Mouse (Mus musculus): ENCODE results near the gene Sgk1. TPM values are rescaled to one million over a fixed set of nuclear protein-coding genes. Genes with fewer than 3 reads are reported as not detected.

Gene Sgk1
- polyA plus RNA-seq, 1 experiment from 2014 or later: 22.2 TPM

DNA sequence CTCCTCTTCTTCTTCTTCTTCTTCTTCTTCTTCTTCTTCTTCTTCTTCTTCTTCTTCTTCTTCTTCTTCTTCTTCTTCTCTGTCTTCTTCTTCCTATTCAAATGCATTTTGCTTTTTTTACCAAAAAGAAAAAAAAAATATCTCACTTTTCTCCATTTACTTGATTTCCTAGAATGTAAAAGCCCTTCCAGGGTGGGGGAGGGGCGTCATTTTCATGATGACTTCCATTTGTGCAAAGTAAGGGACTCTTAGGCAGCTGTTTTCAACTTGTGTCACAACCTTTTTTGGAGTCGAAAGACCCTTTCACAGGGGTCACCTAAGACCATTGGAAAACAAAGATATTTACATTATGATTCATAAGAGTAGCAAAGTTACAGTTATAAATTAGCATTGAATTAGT is 22.2 kb downstream of the Sgk1 start:
- Histone ChIP-seq H3K9ac (replicated peaks; ENCODE audit: low read depth, low read length) (no peak overlapping the region), H3K4me3 (ENCODE audit: low read depth, low read length) (no peak overlapping the region), H3K36me3 (ENCODE audit: control insufficient read depth, insufficient read depth, low read length) (no peaks in the 10 kb centered on the region), H3K4me2 (replicated peaks; ENCODE audit: low read depth, low read length) (no peak overlapping the region), H3K4me1 (ENCODE audit: control insufficient read depth, insufficient read depth, low read length) (no peaks in the 10 kb centered on the region), H3K27ac (ENCODE audit: low read length) (no peak overlapping the region), H3K27me3 (ENCODE audit: control insufficient read depth, insufficient read depth, low read length) (no peaks in the 10 kb centered on the region), H3K9me3 (ENCODE audit: control insufficient read depth, low read depth, low read length) (no peaks in the 10 kb centered on the region)
- WGBS: 65% methylated on average over 2 of the region's 2 CpGs
- no peak for ATAC-seq (ENCODE audit: insufficient number of reproducible peaks, insufficient read depth, low FRiP score, low read depth)

DNA sequence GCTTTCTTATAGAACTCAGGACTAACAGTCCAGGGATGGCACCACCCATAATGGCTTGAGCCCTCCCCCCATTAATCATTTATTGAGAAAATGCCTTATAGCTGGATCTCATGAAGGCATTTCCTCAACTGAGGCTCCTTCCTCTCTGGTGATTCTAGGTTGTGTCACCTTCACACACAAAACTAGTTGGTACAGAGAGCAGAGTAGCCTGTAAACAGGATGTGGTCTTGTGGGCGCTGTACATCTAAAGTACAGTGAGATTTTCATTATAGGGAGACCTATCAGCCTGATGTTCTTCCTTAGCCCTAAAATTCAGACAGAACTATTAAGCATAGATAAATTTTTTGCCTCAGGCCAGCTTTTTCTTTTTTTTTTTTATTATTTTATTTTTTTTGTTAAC is 23.6 kb downstream of the Sgk1 start:
- Histone ChIP-seq H3K9me3 (ENCODE audit: control insufficient read depth, low read depth, low read length) (no peaks in the 10 kb centered on the region), H3K4me2 (replicated peaks; ENCODE audit: low read depth, low read length) (no peak overlapping the region), H3K27me3 (ENCODE audit: control insufficient read depth, insufficient read depth, low read length) (no peaks in the 10 kb centered on the region), H3K9ac (replicated peaks; ENCODE audit: low read depth, low read length) (no peak overlapping the region), H3K27ac (ENCODE audit: low read length) (no peak overlapping the region), H3K4me1 (ENCODE audit: control insufficient read depth, insufficient read depth, low read length) (no peaks in the 10 kb centered on the region), H3K36me3 (ENCODE audit: control insufficient read depth, insufficient read depth, low read length) (no peaks in the 10 kb centered on the region), H3K4me3 (ENCODE audit: low read depth, low read length) (no peak overlapping the region)
- ATAC-seq (ENCODE audit: insufficient number of reproducible peaks, insufficient read depth, low FRiP score, low read depth): no peak
- 90% methylated on average over 1 of the region's 1 CpGs for WGBS

DNA sequence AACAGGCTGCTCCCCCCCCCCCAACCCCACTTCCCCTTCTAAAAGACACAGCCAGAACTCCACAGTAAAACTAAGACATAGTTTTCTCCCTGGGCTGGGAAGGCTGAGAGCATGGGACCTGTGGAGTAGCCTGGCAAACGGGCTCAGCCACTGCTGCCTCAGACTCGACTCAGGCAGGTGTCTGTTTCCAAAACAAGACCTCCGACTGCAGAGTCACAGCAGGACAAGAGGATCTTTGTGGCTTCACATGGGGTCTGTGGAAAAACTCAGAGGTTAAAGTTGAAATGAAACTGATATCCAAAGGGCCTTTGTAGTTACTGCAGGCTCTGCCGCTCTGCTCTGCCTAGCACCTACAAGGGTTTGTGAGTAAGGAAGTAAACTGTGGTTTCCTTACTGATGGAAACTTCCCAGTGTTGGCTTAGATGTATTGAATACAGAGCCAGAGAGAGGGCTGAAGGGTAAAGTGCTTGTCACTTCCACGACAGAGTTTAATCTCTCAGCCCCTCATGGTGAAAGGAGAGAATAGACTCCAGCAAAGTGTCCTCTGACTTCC is 25.0 kb downstream of the Sgk1 start:
- H3K27me3 ChIP-seq (ENCODE audit: control insufficient read depth, insufficient read depth, low read length): no peaks in the 10 kb centered on the region
- H3K4me1 ChIP-seq (ENCODE audit: control insufficient read depth, insufficient read depth, low read length): no peaks in the 10 kb centered on the region
- H3K36me3 ChIP-seq (ENCODE audit: control insufficient read depth, insufficient read depth, low read length): no peaks in the 10 kb centered on the region
- no peak overlapping the region for H3K4me2 ChIP-seq (replicated peaks; ENCODE audit: low read depth, low read length)
- H3K4me3 ChIP-seq (ENCODE audit: low read depth, low read length): no peak overlapping the region
- H3K9ac ChIP-seq (replicated peaks; ENCODE audit: low read depth, low read length): no peak overlapping the region
- WGBS: 34% methylated on average over 5 of the region's 5 CpGs
- no peak overlapping the region for H3K27ac ChIP-seq (ENCODE audit: low read length)
- H3K9me3 ChIP-seq (ENCODE audit: control insufficient read depth, low read depth, low read length): no peaks in the 10 kb centered on the region
- ATAC-seq (ENCODE audit: insufficient number of reproducible peaks, insufficient read depth, low FRiP score, low read depth): no peak

DNA sequence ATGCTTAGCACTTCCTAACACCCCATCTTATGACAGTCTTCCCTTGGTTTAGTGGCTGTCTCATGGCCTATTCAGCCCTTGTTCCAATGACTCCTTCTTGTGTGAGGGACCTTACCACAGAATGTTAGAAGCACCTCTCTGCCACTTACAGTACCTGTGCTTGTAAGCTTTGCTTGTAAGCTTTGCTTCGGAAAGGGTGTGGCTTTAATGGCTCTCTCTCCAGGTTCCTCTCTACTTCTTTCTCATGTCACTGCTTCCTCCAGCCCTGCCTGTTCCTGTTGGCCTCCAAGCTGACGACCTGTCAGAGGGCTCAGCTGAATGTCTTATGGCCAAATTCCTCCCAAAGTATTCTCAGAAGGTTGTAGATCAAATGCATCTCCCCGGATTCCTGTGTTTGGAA is 25.8 kb downstream of the Sgk1 start:
- Histone ChIP-seq H3K4me3 (ENCODE audit: low read depth, low read length) (no peak overlapping the region), H3K27me3 (ENCODE audit: control insufficient read depth, insufficient read depth, low read length) (no peaks in the 10 kb centered on the region), H3K27ac (ENCODE audit: low read length) (no peak overlapping the region), H3K9ac (replicated peaks; ENCODE audit: low read depth, low read length) (no peak overlapping the region), H3K4me1 (ENCODE audit: control insufficient read depth, insufficient read depth, low read length) (no peaks in the 10 kb centered on the region), H3K9me3 (ENCODE audit: control insufficient read depth, low read depth, low read length) (no peaks in the 10 kb centered on the region), H3K4me2 (replicated peaks; ENCODE audit: low read depth, low read length) (no peak overlapping the region), H3K36me3 (ENCODE audit: control insufficient read depth, insufficient read depth, low read length) (no peaks in the 10 kb centered on the region)
- 44% methylated on average over 3 of the region's 3 CpGs for WGBS
- ATAC-seq (ENCODE audit: insufficient number of reproducible peaks, insufficient read depth, low FRiP score, low read depth): no peak

DNA sequence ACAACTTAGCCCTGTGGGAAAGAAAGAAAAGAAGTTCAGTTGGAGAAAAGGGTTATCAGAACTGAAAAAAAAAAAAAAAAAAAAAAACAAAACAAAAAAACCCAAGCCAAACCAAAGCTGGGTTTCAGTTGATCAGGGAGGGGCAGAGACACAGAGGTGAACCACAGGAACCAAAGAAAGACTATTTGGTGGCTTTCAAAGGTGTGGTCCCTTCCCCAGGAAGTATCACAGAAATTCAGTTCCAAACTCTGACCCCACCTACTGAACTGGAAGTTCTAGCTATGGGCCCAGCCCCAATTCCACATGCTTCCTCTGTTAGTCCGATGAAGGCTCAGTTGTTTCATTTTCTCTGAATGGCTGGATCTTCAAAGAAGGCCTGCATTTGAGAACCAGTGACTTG is 26.7 kb downstream of the Sgk1 start:
- WGBS: 67% methylated on average over 1 of the region's 1 CpGs
- Histone ChIP-seq H3K27me3 (ENCODE audit: control insufficient read depth, insufficient read depth, low read length) (no peaks in the 10 kb centered on the region), H3K4me2 (replicated peaks; ENCODE audit: low read depth, low read length) (no peak overlapping the region), H3K36me3 (ENCODE audit: control insufficient read depth, insufficient read depth, low read length) (no peaks in the 10 kb centered on the region), H3K27ac (ENCODE audit: low read length) (no peak overlapping the region), H3K4me3 (ENCODE audit: low read depth, low read length) (no peak overlapping the region), H3K4me1 (ENCODE audit: control insufficient read depth, insufficient read depth, low read length) (no peaks in the 10 kb centered on the region), H3K9me3 (ENCODE audit: control insufficient read depth, low read depth, low read length) (no peaks in the 10 kb centered on the region), H3K9ac (replicated peaks; ENCODE audit: low read depth, low read length) (no peak overlapping the region)
- ATAC-seq (ENCODE audit: insufficient number of reproducible peaks, insufficient read depth, low FRiP score, low read depth): no peak

DNA sequence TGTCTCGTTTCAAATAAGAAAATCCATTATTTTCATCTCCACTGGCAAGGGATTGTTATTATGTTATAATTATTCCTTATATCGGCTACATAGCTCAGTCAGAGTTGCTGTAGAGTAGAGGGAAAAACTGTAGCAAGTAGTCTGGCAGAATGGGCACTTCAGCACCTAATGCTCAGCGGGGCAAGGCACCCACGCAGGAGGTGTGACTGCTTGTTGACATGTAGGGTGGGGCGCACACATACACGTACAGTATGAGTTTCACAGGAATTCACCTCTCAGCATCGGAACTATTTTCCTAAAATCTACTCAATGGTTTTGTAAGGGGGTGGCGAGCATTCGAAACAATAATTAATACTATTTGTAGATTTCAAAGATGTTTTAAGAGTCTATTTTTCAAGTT is 28.4 kb downstream of the Sgk1 start:
- Histone ChIP-seq H3K9me3 (ENCODE audit: control insufficient read depth, low read depth, low read length) (no peaks in the 10 kb centered on the region), H3K27me3 (ENCODE audit: control insufficient read depth, insufficient read depth, low read length) (no peaks in the 10 kb centered on the region), H3K4me2 (replicated peaks; ENCODE audit: low read depth, low read length) (no peak overlapping the region), H3K27ac (ENCODE audit: low read length) (no peak overlapping the region), H3K9ac (replicated peaks; ENCODE audit: low read depth, low read length) (no peak overlapping the region), H3K4me1 (ENCODE audit: control insufficient read depth, insufficient read depth, low read length) (no peaks in the 10 kb centered on the region), H3K36me3 (ENCODE audit: control insufficient read depth, insufficient read depth, low read length) (no peaks in the 10 kb centered on the region), H3K4me3 (ENCODE audit: low read depth, low read length) (no peak overlapping the region)
- no peak for ATAC-seq (ENCODE audit: insufficient number of reproducible peaks, insufficient read depth, low FRiP score, low read depth)
- WGBS: 84% methylated on average over 9 of the region's 9 CpGs

DNA sequence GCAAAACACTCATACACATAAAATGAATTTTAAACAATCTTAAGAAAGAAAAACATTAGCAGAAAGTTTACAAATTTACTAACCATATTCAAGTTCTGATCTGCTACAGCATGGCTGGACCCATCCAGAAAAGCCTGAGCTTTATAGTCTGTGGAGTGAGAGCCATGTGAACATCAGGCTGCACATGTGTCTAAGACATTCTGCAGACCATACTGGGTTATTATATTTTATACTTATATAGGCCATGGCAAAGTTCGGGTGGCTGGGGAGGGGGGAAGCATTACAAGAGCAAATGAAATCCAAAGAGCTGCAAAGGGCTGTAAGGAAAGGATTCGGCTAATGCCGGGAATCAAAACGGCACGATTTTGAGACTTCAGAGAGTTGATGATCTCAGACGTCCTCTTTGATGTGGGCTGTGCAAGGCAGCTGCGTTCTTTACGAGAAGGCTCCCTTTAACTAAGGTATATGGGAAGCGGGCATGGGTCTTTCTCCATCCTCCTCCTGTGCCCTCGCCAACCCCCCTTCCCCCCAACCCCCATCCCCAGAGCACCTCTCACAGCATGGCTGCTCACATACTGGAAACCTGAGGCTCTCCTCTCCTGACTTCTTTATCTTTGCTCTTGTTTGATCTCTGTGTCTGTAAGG is 29.4 kb downstream of the Sgk1 start:
- Histone ChIP-seq H3K4me1 (ENCODE audit: control insufficient read depth, insufficient read depth, low read length) (no peaks in the 10 kb centered on the region), H3K9ac (replicated peaks; ENCODE audit: low read depth, low read length) (no peak overlapping the region), H3K27ac (ENCODE audit: low read length) (no peak overlapping the region), H3K27me3 (ENCODE audit: control insufficient read depth, insufficient read depth, low read length) (no peaks in the 10 kb centered on the region), H3K4me3 (ENCODE audit: low read depth, low read length) (no peak overlapping the region), H3K4me2 (replicated peaks; ENCODE audit: low read depth, low read length) (no peak overlapping the region), H3K36me3 (ENCODE audit: control insufficient read depth, insufficient read depth, low read length) (no peaks in the 10 kb centered on the region), H3K9me3 (ENCODE audit: control insufficient read depth, low read depth, low read length) (no peaks in the 10 kb centered on the region)
- no peak for ATAC-seq (ENCODE audit: insufficient number of reproducible peaks, insufficient read depth, low FRiP score, low read depth)
- WGBS: 80% methylated on average over 10 of the region's 10 CpGs

DNA sequence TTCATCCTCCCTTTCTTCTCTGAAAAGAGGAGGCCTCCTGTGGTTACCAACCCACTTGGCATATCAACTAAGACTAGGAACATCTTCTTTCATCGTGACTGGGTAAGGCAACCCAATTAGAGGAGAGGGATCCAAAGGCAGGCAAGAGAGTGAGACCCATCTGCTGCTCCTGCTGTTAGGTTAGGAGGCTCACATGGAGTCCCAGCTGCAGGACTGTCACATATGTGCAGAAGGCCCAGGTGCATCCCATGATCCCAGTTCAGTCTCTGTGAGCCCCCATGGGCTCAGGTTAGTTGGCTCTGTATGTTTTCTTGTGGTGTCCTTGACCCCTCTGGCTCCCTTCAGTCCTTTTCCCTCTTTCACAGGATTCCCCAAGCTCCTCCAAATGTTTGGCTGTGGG is 32.8 kb downstream of the Sgk1 start:
- Histone ChIP-seq H3K4me2 (replicated peaks; ENCODE audit: low read depth, low read length) (no peak overlapping the region), H3K4me1 (ENCODE audit: control insufficient read depth, insufficient read depth, low read length) (no peaks in the 10 kb centered on the region), H3K4me3 (ENCODE audit: low read depth, low read length) (no peak overlapping the region), H3K27me3 (ENCODE audit: control insufficient read depth, insufficient read depth, low read length) (no peaks in the 10 kb centered on the region), H3K9ac (replicated peaks; ENCODE audit: low read depth, low read length) (no peak overlapping the region), H3K36me3 (ENCODE audit: control insufficient read depth, insufficient read depth, low read length) (no peaks in the 10 kb centered on the region), H3K9me3 (ENCODE audit: control insufficient read depth, low read depth, low read length) (no peaks in the 10 kb centered on the region), H3K27ac (ENCODE audit: low read length) (no peak overlapping the region)
- 21% methylated on average over 1 of the region's 1 CpGs for WGBS
- no peak for ATAC-seq (ENCODE audit: insufficient number of reproducible peaks, insufficient read depth, low FRiP score, low read depth)
